8 mouse cellular contexts compared by ENCODE assay signal in the genomic region with DNA sequence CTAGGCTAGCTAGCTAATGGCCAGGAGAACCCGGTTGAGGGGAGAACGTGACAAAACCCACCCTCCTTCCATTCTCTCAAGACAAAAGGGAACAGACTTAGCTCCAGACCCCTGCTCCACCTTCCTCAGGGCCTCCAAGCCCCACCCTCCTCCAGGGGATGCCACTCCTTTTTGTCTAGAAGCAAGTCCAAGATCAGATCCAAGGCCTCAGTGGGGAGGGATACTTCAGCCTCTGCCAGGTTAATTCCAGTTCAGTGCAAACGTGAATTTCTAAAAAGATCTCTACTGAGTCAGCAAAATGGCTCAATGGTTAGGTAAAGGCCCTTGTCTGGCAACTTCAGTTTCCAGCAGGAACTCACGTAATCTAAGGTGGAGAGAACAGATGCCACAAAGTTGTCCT. TPM values are rescaled to one million over a fixed set of nuclear protein-coding genes. Genes with fewer than 3 reads are reported as not detected.
DNase-seq lines count a peak whose midpoint lies in the region; ATAC-seq and TF ChIP-seq lines count a peak whose summit lies in the region.

No protein-coding gene starts in this region.

- H3K4me1 ChIP-seq in heart, embryonic 16.5 days (ENCODE audit: control insufficient read depth, insufficient read depth, low read length): peaks cover 24% of the 10 kb centered on the region
- H3K4me1 ChIP-seq in lung, postnatal 0 days (ENCODE audit: insufficient read depth, low read depth, low read length): peaks cover 7% of the 10 kb centered on the region; the same call in 1 of the 2 replicates
- peaks cover 54% of the 10 kb centered on the region for H3K4me1 ChIP-seq in forebrain, embryonic 14.5 days (ENCODE audit: control insufficient read depth, insufficient read depth, low read length)
- peaks cover 32% of the 10 kb centered on the region for H3K4me1 ChIP-seq in stomach, embryonic 14.5 days (ENCODE audit: control insufficient read depth, insufficient read depth, low read length)

- no peaks in the 10 kb centered on the region for H3K9me3 ChIP-seq in heart, embryonic 16.5 days (replicated peaks; ENCODE audit: control insufficient read depth, low read length)
- no peaks in the 10 kb centered on the region for H3K9me3 ChIP-seq in lung, postnatal 0 days (ENCODE audit: low read length)
- H3K9me3 ChIP-seq in forebrain, embryonic 14.5 days (replicated peaks; ENCODE audit: control insufficient read depth, low read length): no peaks in the 10 kb centered on the region
- H3K9me3 ChIP-seq in stomach, embryonic 14.5 days (ENCODE audit: control insufficient read depth, low read depth, low read length): no peaks in the 10 kb centered on the region

- WGBS in heart, embryonic 16.5 days: 48% methylated on average over 4 of the region's 4 CpGs
- WGBS in lung, postnatal 0 days: 52% methylated on average over 4 of the region's 4 CpGs
- 23% methylated on average over 4 of the region's 4 CpGs for WGBS in forebrain, embryonic 14.5 days
- WGBS in stomach, embryonic 14.5 days: 33% methylated on average over 4 of the region's 4 CpGs

- H3K4me2 ChIP-seq in heart, embryonic 16.5 days (ENCODE audit: low read depth, low read length): no peak overlapping the region
- no peak overlapping the region for H3K4me2 ChIP-seq in lung, postnatal 0 days (replicated peaks; ENCODE audit: low read depth, low read length)
- H3K4me2 ChIP-seq in forebrain, embryonic 14.5 days (ENCODE audit: low read length): no peak overlapping the region
- no peak overlapping the region; the same call in 1 of the 2 replicates for H3K4me2 ChIP-seq in stomach, embryonic 14.5 days (replicated peaks; ENCODE audit: low read depth, low read length)

- H3K4me3 ChIP-seq in heart, embryonic 16.5 days (ENCODE audit: low read length): no peak overlapping the region
- H3K4me3 ChIP-seq in lung, postnatal 0 days (ENCODE audit: low read depth, low read length): no peak overlapping the region
- no peak overlapping the region for H3K4me3 ChIP-seq in forebrain, embryonic 14.5 days (ENCODE audit: low read depth, low read length)
- no peak overlapping the region for H3K4me3 ChIP-seq in stomach, embryonic 14.5 days (ENCODE audit: low read depth, low read length)

- no peak for TF ChIP-seq EP300 in lung, postnatal 0 days (IDR thresholded peaks at IDR 0.05)

- ATAC-seq in heart, embryonic 16.5 days (replicated peaks; ENCODE audit: extremely low read depth, insufficient read depth, low FRiP score): no peak
- no peak for ATAC-seq in lung, postnatal 0 days
- ATAC-seq in forebrain, embryonic 14.5 days: no peak
- peak; percentile 26 for ATAC-seq in stomach, embryonic 14.5 days (ENCODE audit: insufficient number of reproducible peaks, insufficient read depth, low FRiP score, low read depth)

- H3K9ac ChIP-seq in heart, embryonic 16.5 days (ENCODE audit: low read length): no peak overlapping the region
- no peak overlapping the region for H3K9ac ChIP-seq in lung, postnatal 0 days (replicated peaks; ENCODE audit: low read depth)
- H3K9ac ChIP-seq in forebrain, embryonic 14.5 days (ENCODE audit: low read length): no peak overlapping the region
- H3K9ac ChIP-seq in stomach, embryonic 14.5 days (replicated peaks; ENCODE audit: low read depth, low read length): no peak overlapping the region

- no peaks in the 10 kb centered on the region for H3K36me3 ChIP-seq in heart, embryonic 16.5 days (ENCODE audit: control insufficient read depth, insufficient read depth)
- no peaks in the 10 kb centered on the region for H3K36me3 ChIP-seq in lung, postnatal 0 days (ENCODE audit: insufficient read depth, low read length)
- no peaks in the 10 kb centered on the region for H3K36me3 ChIP-seq in forebrain, embryonic 14.5 days (ENCODE audit: control insufficient read depth, insufficient read depth, low read length)
- H3K36me3 ChIP-seq in stomach, embryonic 14.5 days (ENCODE audit: control insufficient read depth, insufficient read depth, low read length): no peaks in the 10 kb centered on the region

- 0 out of 2 replicates have a peak overlapping the region, but pooled peaks have one; percentile 12 for H3K27ac ChIP-seq in heart, embryonic 16.5 days (ENCODE audit: low read length)
- H3K27ac ChIP-seq in lung, postnatal 0 days (ENCODE audit: low read length): peak overlapping the region; percentile 4; the same call in 1 of the 2 replicates
- H3K27ac ChIP-seq in forebrain, embryonic 14.5 days (ENCODE audit: low read depth, low read length): peak overlapping the region; percentile 58; the same call in 1 of the 2 replicates
- H3K27ac ChIP-seq in stomach, embryonic 14.5 days (ENCODE audit: low read length): peak overlapping the region; percentile 61; the same call in 1 of the 2 replicates

- H3K27me3 ChIP-seq in heart, embryonic 16.5 days (ENCODE audit: control insufficient read depth, insufficient read depth, low read length): peaks cover 2% of the 10 kb centered on the region; the same call in 1 of the 2 replicates
- no peaks in the 10 kb centered on the region for H3K27me3 ChIP-seq in lung, postnatal 0 days (replicated peaks; ENCODE audit: insufficient read depth, low read length)
- H3K27me3 ChIP-seq in forebrain, embryonic 14.5 days (replicated peaks; ENCODE audit: control insufficient read depth, insufficient read depth, low read length): no peaks in the 10 kb centered on the region
- H3K27me3 ChIP-seq in stomach, embryonic 14.5 days (ENCODE audit: control insufficient read depth, insufficient read depth, low read length): no peaks in the 10 kb centered on the region

- TF ChIP-seq CTCF in lung, postnatal 0 days (IDR thresholded peaks at IDR 0.05): no peak

- no peak for DNase-seq in heart, adult 8-10 months (ENCODE audit: low spot score)
- no peak for DNase-seq in lung, postnatal 0 days (ENCODE audit: low spot score)
- no peak for DNase-seq in lung, postnatal 14 days
- no peak for DNase-seq in forebrain, embryonic 14.5 days (ENCODE audit: low spot score)
- DNase-seq in cerebellum, adult 18-20 months: no peak
- no peak for DNase-seq in urinary bladder, adult 2 months (ENCODE audit: low spot score)

RNA-seq across cellular contexts. Expression of a gene that starts 20.2 kb away (rescaled TPM):
- 4.3 and 5.5 TPM in 2 replicates for polyA plus RNA-seq in heart, embryonic 16.5 days (2015; fragmentation: Nextera tagmentation; extraction: Ambion mirVana)
- 1 to 10 TPM; 4.2 to 6.4 (median 4.4) TPM for total RNA-seq in heart, adult 8-10 months (2022)
- polyA plus RNA-seq in lung, postnatal 0 days (2015; fragmentation: Nextera tagmentation; extraction: Ambion mirVana): 6.9 and 7.4 TPM in 2 replicates
- 11.6 and 15.3 TPM in 2 replicates for polyA plus RNA-seq in forebrain, embryonic 14.5 days (2014; fragmentation: Nextera tagmentation; extraction: Ambion mirVana)
- polyA plus RNA-seq in stomach, embryonic 14.5 days (2014; fragmentation: Nextera tagmentation; extraction: Ambion mirVana): 12.1 and 13.3 TPM in 2 replicates
- polyA plus RNA-seq in urinary bladder, adult 2 months (2012; rRNA removed): 14.3 and 23.3 TPM in 2 replicates

Comparison
In these comparisons a context has a peak if more than half of its experiments do, and no peak if none do; other contexts are left out.
1. H3K27ac ChIP-seq: peak in every context shown above with its lines; median percentile 61 in stomach, embryonic 14.5 days; 58 in forebrain, embryonic 14.5 days; 12 in heart, embryonic 16.5 days; 4 in lung, postnatal 0 days.